Mouse (Mus musculus) hindbrain, embryonic 14.5 days (tissue): Measurements from ENCODE around the gene Cfdp1. TPM values are rescaled to one million over a fixed set of nuclear protein-coding genes. Genes with fewer than 3 reads are reported as not detected.
A peak's percentile ranks its signal among the peaks of the same experiment; 100 is the strongest.

Experiments used
- ATAC-seq: fragments of 200-750 bp; cut with Nextera tagmentation; 2 replicates; pipeline ENCODE4 v1.8.0; 2017; ENCODE audit warnings: moderate number of reproducible peaks, mild to moderate bottlenecking, moderate TSS enrichment, moderate library complexity; ENCODE audit not compliant: low FRiP score
- DNase-seq: peaks from one replicate; pipeline ENCODE4 v3.0.0-alpha.2; 2015; ENCODE audit warnings: low spot score
- H3K27ac ChIP-seq: fragments of 300-500 bp; sonication (generic); 2 replicates; pipeline ENCODE4 v1.5.1; 2014; ENCODE audit warnings: mild to moderate bottlenecking, moderate library complexity
- H3K27me3 ChIP-seq: fragments of 300-500 bp; sonication (generic); 2 replicates; pipeline ENCODE4 v1.6.1; 2014; ENCODE audit warnings: mild to moderate bottlenecking, low read length, mixed read lengths; ENCODE audit not compliant: control insufficient read depth, insufficient read depth
- H3K36me3 ChIP-seq: fragments of 300-500 bp; sonication (generic); replicated peaks from 2 replicates; pipeline ENCODE4 v1.6.1; 2014; ENCODE audit not compliant: control insufficient read depth, insufficient read depth
- H3K4me1 ChIP-seq: fragments of 300-500 bp; sonication (generic); replicated peaks from 2 replicates; pipeline ENCODE4 v1.6.1; 2014; ENCODE audit warnings: antibody characterized with exemption, low read length, mixed read lengths; ENCODE audit not compliant: control insufficient read depth, insufficient read depth
- H3K4me2 ChIP-seq: fragments of 300-500 bp; sonication (generic); replicated peaks from 2 replicates; pipeline ENCODE4 v1.6.1; 2014; ENCODE audit warnings: mild to moderate bottlenecking, moderate library complexity
- H3K4me3 ChIP-seq: fragments of 300-500 bp; sonication (generic); replicated peaks from 2 replicates; pipeline ENCODE4 v1.5.1; 2014; ENCODE audit warnings: mild to moderate bottlenecking, low read length
- H3K9ac ChIP-seq: fragments of 300-500 bp; sonication (generic); 2 replicates; pipeline ENCODE4 v1.6.1; 2014
- H3K9me3 ChIP-seq: fragments of 300-500 bp; sonication (generic); 2 replicates; pipeline ENCODE4 v1.6.1; 2016; ENCODE audit warnings: low read length; ENCODE audit not compliant: control insufficient read depth
- WGBS: fragments of 180-500 bp; shearing (Covaris S2); extraction: QIAGEN DNeasy Blood & Tissue Kit; methylation state at CpG from one replicate; pipeline ENCODE4 v1.1.7; 2014; 5-methylcytosine and 5-hydroxymethylcytosine counted together
- polyA plus RNA-seq: library from polyadenylated mRNA; unstranded; fragments of >200 nt; fragmentation: Nextera tagmentation; extraction: Ambion mirVana; gene quantifications from 2 replicates; pipeline ENCODE4 v1.2.1, GENCODE M21; 2014

The Cfdp1 gene
- polyA plus RNA-seq, 1 experiment from 2014 or later: 155 TPM

GRCm38 (mm10) chr8:111828595-111828994 is 25.5 kb downstream of the Cfdp1 start:
- H3K36me3 ChIP-seq: peaks cover 75% of the 10 kb centered on the region
- no peaks in the 10 kb centered on the region for H3K27me3 ChIP-seq
- WGBS: 85% methylated on average over 6 of the region's 6 CpGs
- H3K4me3 ChIP-seq: no peak overlapping the region
- no peak overlapping the region for H3K9ac ChIP-seq
- no peaks in the 10 kb centered on the region for H3K9me3 ChIP-seq
- DNase-seq (no peak), ATAC-seq (no peak)
- no peak overlapping the region for H3K27ac ChIP-seq
- H3K4me1 ChIP-seq: no peaks in the 10 kb centered on the region
- no peak overlapping the region for H3K4me2 ChIP-seq

DNA sequence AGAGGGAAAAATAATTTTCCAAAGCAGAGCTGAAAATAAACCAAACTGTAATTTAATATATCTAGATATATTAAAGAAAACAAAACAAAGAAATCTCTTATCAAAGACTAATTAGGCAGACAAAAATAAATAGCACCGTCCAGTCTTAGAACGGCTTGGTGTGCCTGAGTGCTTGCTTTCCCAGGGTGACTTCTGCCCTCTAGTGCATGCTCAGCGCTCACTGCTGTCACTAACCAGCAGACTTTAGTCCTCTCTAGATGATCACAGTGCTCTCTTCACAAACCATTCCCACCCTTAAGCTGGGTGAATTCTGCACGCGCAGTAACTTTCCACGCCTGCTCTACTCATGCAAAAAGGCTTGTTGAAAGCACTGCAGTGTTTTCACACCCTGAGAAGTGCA is 28.9 kb downstream of the Cfdp1 start:
- no peak overlapping the region for H3K4me3 ChIP-seq
- ATAC-seq: no peak
- 70% methylated on average over 6 of the region's 6 CpGs for WGBS
- H3K9me3 ChIP-seq: no peaks in the 10 kb centered on the region
- no peak overlapping the region for H3K4me2 ChIP-seq
- no peak for DNase-seq
- H3K36me3 ChIP-seq: peaks cover 55% of the 10 kb centered on the region
- H3K9ac ChIP-seq: no peak overlapping the region
- no peaks in the 10 kb centered on the region for H3K27me3 ChIP-seq
- H3K27ac ChIP-seq: no peak overlapping the region
- H3K4me1 ChIP-seq: no peaks in the 10 kb centered on the region

GRCm38 (mm10) chr8:111824334-111824733 is 29.8 kb downstream of the Cfdp1 start:
- no peaks in the 10 kb centered on the region for H3K4me1 ChIP-seq
- DNase-seq (no peak), ATAC-seq (no peak)
- no peaks in the 10 kb centered on the region for H3K27me3 ChIP-seq
- no peak overlapping the region for H3K9ac ChIP-seq
- H3K4me2 ChIP-seq: no peak overlapping the region
- H3K27ac ChIP-seq: no peak overlapping the region
- no peak overlapping the region for H3K4me3 ChIP-seq
- 95% methylated on average over 5 of the region's 5 CpGs for WGBS
- H3K9me3 ChIP-seq: no peaks in the 10 kb centered on the region
- H3K36me3 ChIP-seq: peaks cover 54% of the 10 kb centered on the region

GRCm38 (mm10) chr8:111821199-111821598 is 32.9 kb downstream of the Cfdp1 start:
- H3K4me3 ChIP-seq: no peak overlapping the region
- no peak overlapping the region for H3K9ac ChIP-seq
- no peaks in the 10 kb centered on the region for H3K4me1 ChIP-seq
- no peaks in the 10 kb centered on the region for H3K9me3 ChIP-seq
- H3K36me3 ChIP-seq: peaks cover 26% of the 10 kb centered on the region
- no peak overlapping the region for H3K4me2 ChIP-seq
- no peak overlapping the region for H3K27ac ChIP-seq
- ATAC-seq (no peak), DNase-seq (no peak)
- 95% methylated on average over 10 of the region's 10 CpGs for WGBS
- H3K27me3 ChIP-seq: no peaks in the 10 kb centered on the region

- WGBS: 87% methylated on average over 4 of the region's 4 CpGs
- Histone ChIP-seq H3K4me2 (no peak overlapping the region), H3K27ac (no peak overlapping the region), H3K9ac (no peak overlapping the region), H3K36me3 (peaks cover 26% of the 10 kb centered on the region), H3K9me3 (no peaks in the 10 kb centered on the region), H3K4me1 (no peaks in the 10 kb centered on the region), H3K27me3 (no peaks in the 10 kb centered on the region), H3K4me3 (no peak overlapping the region)
- no peak for DNase-seq
- ATAC-seq: no peak
Observed at GRCm38 (mm10) chr8:111820691-111821090, 33.4 kb downstream of the Cfdp1 start.

DNA sequence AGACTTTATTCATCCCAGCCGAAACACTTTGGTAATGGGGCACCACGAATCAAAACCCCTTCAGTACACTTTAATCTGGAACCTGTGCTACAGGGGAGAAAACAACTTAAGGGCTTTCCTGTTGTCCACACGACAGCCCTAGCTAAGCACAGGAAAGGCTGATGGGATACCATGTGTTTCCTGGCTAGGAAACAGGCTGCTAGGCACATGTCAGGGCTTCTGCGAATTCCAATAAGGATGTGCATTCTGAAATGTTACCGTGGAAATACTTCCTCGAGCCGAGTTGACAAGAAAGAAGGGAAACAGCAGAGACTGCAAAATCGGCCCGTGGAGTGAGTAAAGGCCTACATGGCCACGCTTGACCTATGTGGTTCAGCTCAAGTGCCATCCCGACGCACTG is 34.1 kb downstream of the Cfdp1 start:
- Histone ChIP-seq H3K9ac (no peak overlapping the region), H3K4me1 (no peaks in the 10 kb centered on the region), H3K36me3 (peaks cover 26% of the 10 kb centered on the region), H3K4me2 (no peak overlapping the region), H3K4me3 (no peak overlapping the region), H3K27me3 (no peaks in the 10 kb centered on the region), H3K27ac (no peak overlapping the region), H3K9me3 (no peaks in the 10 kb centered on the region)
- ATAC-seq (no peak), DNase-seq (no peak)
- 84% methylated on average over 12 of the region's 12 CpGs for WGBS

DNA sequence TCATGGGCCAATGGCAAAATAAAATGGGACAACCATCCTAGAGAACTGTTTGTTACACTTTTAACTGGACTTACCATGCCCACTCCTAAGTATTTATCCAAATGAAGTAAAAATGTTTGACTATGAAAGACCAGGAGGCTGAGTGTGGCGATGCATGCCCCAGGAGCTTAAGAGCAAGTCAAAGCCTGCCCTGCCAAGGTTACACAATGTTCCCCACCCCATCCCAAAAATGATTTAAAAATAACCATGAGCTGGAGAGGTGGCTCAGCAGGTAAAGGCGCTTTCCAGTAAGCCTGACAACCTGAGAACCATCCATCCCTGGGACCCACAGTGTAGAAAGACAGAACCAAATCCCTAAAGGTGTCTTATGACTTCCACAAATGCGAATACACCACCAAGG is 35.5 kb downstream of the Cfdp1 start:
- no peak overlapping the region for H3K9ac ChIP-seq
- ATAC-seq (no peak), DNase-seq (no peak)
- no peak overlapping the region for H3K4me3 ChIP-seq
- 97% methylated on average over 3 of the region's 3 CpGs for WGBS
- H3K4me1 ChIP-seq: no peaks in the 10 kb centered on the region
- H3K36me3 ChIP-seq: peaks cover 20% of the 10 kb centered on the region
- H3K27ac ChIP-seq: no peak overlapping the region
- no peaks in the 10 kb centered on the region for H3K9me3 ChIP-seq
- no peak overlapping the region for H3K4me2 ChIP-seq
- no peaks in the 10 kb centered on the region for H3K27me3 ChIP-seq

DNA sequence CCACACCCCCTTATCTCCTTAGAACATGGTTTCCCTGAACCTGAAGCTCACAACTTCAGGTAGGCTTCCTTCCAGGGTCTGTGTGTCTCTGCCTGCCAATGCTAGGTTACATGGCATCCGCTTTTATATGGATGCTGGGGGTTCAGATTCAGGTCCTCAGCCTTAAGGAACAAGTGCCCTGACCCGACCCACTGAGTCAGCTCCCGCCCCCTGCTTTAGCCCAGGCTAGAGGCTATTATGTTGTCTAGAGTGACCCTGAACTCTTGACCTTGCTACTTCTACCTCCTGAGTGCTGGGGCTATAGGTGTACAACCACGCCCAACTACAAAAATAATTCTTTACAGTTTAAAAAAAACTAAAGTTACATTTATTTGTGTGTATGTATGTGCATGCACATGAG is 39.0 kb downstream of the Cfdp1 start:
- H3K4me1 ChIP-seq: no peaks in the 10 kb centered on the region
- H3K4me3 ChIP-seq: no peak overlapping the region
- DNase-seq: no peak
- H3K27me3 ChIP-seq: no peaks in the 10 kb centered on the region
- no peak overlapping the region for H3K9ac ChIP-seq
- H3K9me3 ChIP-seq: no peaks in the 10 kb centered on the region
- no peak overlapping the region for H3K4me2 ChIP-seq
- peaks cover 8% of the 10 kb centered on the region for H3K36me3 ChIP-seq
- no peak overlapping the region for H3K27ac ChIP-seq
- no peak for ATAC-seq
- 88% methylated on average over 4 of the region's 4 CpGs for WGBS

GRCm38 (mm10) chr8:111813818-111814217 is 40.3 kb downstream of the Cfdp1 start:
- no peaks in the 10 kb centered on the region for H3K27me3 ChIP-seq
- H3K36me3 ChIP-seq: peaks cover 2% of the 10 kb centered on the region
- WGBS: 99% methylated on average over 9 of the region's 9 CpGs
- H3K4me2 ChIP-seq: no peak overlapping the region
- H3K9me3 ChIP-seq: no peaks in the 10 kb centered on the region
- H3K27ac ChIP-seq: no peak overlapping the region
- no peak overlapping the region for H3K4me3 ChIP-seq
- ATAC-seq (no peak), DNase-seq (no peak)
- H3K4me1 ChIP-seq: no peaks in the 10 kb centered on the region
- no peak overlapping the region for H3K9ac ChIP-seq

- Histone ChIP-seq H3K9me3 (no peaks in the 10 kb centered on the region), H3K4me1 (no peaks in the 10 kb centered on the region), H3K36me3 (peaks cover 2% of the 10 kb centered on the region), H3K27ac (no peak overlapping the region), H3K4me3 (no peak overlapping the region), H3K9ac (no peak overlapping the region), H3K4me2 (no peak overlapping the region), H3K27me3 (no peaks in the 10 kb centered on the region)
- 81% methylated on average over 1 of the region's 1 CpGs for WGBS
- DNase-seq: peak; percentile 56
- ATAC-seq: no peak
Observed at GRCm38 (mm10) chr8:111812835-111813234, 41.3 kb downstream of the Cfdp1 start.
